Mouse (Mus musculus) granulocyte monocyte progenitor cell, adult 5-6 weeks (primary cell): ENCODE data around the gene Otos. TPM values are rescaled to one million over a fixed set of nuclear protein-coding genes. Genes with fewer than 3 reads are reported as not detected.

Source experiments
- ATAC-seq: replicated peaks from 2 replicates; pipeline ENCODE4 v1.8.0; 2016; ENCODE audit warnings: mild to moderate bottlenecking, moderate TSS enrichment, inconsistent platforms; ENCODE audit not compliant: poor library complexity, severe bottlenecking
- total RNA-seq, 2 experiments: library from RNA; stranded (forward) in 1 of 2; stranded (reverse) in 1 of 2; fragments of 200-712, 200-1000 nt in 1 of 2; fragments of >200 nt in 1 of 2; fragmentation: Nextera tagmentation in 1 of 2; gene quantifications; 2 replicates each; pipeline ENCODE4 v1.2.3; 2014 to 2017

The Otos gene
- total RNA-seq (2014; fragmentation: Nextera tagmentation) (5.3 and 7.2 TPM in 2 replicates), total RNA-seq (2017) (2.5 TPM in 1 of 2 replicates, not detected in the other)

DNA sequence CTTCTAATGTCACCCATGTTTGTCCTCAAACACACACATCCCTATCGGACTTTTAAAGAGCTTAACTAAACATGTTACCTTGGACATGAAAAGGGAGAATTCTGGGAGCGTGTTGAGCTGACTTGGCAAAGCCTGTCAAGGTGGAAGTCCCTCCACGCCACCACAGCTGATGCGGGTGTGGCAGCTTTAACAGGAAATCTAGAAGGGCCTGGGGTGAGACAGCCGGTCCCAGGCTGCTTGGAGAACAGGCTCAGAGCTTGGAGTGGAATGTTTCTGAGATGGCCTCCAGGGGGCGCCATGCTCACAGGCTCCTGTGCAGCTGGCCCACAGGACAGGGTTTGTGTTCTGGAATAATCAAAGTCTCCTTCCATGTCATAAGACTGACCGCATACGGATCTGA is at the start of gene Otos:
Gene Otos (minus strand): TSS at position 169 of the 400 bp plus-strand sequence.
- peak; percentile 66 for ATAC-seq

DNA sequence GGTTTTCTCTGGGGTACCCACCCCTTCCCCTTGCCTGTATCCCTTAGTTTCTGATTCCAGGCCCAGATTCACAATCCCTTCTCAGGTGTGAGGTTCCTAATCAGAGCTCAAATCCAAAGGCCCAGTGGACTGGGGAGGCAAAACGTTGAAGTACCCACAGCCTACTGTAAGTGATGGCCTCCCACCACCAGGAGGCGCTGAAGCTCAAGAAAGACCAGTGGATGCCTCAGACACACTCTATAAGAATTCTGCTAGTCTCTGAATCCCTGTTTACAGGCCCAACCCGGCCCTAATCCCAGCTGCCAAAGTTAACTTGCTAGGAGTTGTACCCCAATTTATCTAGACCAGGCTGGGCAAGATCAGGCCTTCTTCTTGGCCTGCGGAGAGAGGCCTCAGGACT is 48.2 kb upstream of the Otos start:
- ATAC-seq, result peak; percentile 73

- peak; percentile 28; the same call in 1 of the 2 replicates for ATAC-seq
Observed at GRCm38 (mm10) chr1:92695751-92696150, 47.1 kb upstream of the Otos start.

GRCm38 (mm10) chr1:92691166-92691844 is 42.7 kb upstream of the Otos start:
- no peak for ATAC-seq

- ATAC-seq, result no peak
Observed at GRCm38 (mm10) chr1:92686994-92687393, 38.4 kb upstream of the Otos start.

DNA sequence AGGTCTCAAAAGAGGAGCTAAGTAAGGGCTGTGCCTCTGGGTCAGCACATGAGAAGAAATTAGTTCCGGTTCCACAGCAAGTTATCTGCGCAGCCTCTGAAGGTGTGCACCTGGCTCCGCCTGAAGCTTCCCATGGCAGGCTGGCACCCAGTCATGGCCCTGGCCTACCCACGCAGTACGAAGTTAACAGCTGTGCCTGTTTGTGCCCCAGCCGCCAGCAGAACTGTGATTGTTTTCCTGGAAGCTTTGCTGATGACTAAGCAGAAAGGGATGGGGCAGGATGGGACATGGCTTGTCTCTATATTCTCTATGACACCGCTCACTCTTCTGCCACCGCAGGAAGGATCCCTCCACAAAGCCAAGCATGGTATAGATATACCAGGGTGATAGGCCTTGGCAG is 34.5 kb upstream of the Otos start:
- no peak for ATAC-seq

- no peak for ATAC-seq
Observed at GRCm38 (mm10) chr1:92680668-92681603, 32.3 kb upstream of the Otos start.

GRCm38 (mm10) chr1:92678757-92679156 is 30.1 kb upstream of the Otos start:
- peak; percentile 19; the same call in 1 of the 2 replicates for ATAC-seq

DNA sequence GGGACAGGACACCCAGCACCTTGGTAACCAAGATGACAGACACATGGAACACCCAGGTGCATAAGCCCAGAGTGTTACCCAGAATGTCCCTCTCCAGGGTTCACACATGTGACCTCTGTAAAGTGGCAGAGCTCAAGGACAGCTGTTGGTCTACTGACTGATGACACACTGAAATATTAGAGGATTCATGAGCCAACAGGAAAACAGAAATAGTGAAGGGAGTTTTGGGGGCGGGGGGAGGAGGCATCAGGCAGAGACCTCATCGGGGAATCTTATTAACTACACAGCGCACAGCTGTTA is 28.0 kb upstream of the Otos start:
- peak; percentile 4; the same call in 1 of the 2 replicates for ATAC-seq

DNA sequence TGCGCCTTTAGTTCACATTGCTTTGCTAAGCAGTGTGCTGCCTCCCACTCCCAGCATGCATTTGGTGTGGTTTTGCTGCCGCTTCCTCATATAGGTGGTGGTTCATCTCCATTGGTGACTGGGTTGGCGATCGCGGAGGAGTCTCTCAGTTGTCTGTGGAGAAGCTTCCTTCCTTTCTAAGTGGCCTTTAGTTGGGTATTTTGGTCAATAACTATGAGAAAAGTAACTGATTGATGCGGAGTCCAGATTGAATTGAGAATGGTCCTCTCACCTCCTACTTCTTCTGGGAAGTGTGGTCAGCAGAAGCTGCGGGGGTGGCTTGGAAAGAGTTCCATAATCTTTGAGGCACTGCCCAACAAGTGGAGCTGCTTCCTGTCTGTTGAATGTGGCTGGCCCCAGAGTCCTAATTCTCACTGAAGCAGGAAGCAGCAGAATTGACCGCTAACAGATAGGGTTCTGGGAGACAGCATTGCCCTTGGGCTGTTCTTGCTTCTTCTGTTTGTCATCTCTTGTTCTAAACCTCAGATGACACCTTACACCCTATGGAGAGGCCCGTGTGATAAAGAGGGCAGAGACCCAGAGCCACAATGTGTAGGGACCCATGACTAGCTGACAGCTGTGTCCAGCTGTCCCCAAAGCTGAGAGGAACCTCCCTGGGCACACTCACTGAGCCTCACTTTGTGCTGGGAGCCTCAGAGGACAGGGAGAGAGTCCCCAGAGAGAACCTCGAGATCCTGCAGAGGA is 27.5 kb upstream of the Otos start:
- ATAC-seq, result peak; percentile 78

DNA sequence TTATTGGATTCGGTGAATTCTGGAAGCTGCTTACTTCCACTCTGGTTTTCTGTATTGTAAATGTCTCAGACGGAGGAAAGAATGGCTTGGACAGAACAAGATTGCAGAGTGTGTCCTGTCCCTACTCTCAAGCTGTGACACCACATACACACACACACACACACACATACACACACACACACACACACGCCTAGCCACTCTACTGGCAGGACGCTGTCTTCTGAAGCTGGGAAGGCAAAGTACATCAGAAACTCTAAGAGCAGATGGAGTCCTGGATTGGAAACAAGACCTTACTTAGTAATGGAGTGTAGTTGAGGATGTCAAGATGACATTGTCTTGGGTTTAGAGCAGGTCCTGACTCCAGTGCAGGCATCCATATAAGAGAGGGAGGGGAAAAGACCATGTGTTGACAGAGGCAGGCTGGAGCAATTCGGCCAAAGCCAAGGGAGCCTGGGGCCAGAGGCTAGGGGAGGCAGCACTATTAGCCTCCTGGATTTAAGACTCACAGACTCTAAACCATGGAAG is 24.7 kb upstream of the Otos start:
- no peak for ATAC-seq

DNA sequence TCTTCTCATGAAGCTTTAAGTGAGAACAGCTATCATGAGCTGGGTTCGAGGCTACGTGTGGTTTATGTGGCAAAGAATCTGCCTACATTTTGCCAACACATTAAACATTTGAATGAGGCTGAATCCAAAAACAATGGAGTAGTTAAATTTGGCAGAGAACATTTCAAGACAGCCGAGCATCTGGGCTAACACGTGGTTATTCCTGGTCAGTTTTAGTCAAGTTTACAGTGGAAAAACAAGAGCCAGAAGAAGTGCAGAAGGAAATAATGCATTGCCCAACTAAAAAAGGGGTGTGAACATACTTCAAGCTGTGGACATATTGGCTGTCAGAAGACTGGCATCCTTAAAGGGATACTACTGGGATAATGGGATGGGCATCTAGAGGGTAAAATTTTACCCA is 22.7 kb upstream of the Otos start:
- no peak for ATAC-seq

DNA sequence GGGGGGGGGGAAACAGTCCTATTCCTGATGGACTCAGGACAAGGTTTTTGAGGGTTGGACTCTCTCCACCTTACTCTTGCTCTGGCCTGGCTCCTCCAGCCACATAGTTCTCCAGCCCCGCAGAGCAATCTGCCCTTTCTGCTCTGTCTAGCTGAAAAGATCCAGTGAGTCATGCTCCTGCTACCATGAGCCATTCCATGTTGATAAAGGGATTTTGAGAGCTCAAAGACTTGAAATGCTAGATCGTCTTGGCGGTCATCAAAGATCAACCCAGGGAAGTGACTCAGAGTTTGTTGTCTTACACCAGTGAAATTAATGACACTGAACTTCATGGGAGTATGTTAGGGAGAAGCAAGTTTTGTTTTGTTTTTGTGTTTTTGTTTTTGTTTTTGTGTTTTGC is 20.8 kb upstream of the Otos start:
- ATAC-seq, result no peak

- no peak for ATAC-seq
Observed at GRCm38 (mm10) chr1:92667106-92667505, 18.5 kb upstream of the Otos start.

DNA sequence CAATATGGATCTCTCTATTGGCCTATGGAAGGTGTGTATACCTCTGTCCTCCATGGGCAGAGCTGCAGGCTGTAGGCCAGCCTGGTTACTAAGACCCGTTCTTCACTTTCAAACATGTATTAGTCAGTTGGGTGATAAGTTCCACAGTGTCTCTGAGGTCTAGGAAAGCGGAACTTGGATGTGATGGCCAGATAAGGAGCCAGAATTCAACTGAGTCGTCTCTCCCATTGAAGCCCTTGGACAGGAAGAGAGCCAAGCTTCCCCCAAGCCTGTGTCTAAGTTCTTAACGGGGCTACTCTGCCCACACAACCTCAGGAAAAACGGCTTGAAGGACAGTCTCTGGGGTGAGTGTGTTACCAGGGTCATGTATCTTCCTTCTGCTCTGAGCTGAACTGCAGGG is 10.8 kb upstream of the Otos start:
- peak; percentile 82 for ATAC-seq

DNA sequence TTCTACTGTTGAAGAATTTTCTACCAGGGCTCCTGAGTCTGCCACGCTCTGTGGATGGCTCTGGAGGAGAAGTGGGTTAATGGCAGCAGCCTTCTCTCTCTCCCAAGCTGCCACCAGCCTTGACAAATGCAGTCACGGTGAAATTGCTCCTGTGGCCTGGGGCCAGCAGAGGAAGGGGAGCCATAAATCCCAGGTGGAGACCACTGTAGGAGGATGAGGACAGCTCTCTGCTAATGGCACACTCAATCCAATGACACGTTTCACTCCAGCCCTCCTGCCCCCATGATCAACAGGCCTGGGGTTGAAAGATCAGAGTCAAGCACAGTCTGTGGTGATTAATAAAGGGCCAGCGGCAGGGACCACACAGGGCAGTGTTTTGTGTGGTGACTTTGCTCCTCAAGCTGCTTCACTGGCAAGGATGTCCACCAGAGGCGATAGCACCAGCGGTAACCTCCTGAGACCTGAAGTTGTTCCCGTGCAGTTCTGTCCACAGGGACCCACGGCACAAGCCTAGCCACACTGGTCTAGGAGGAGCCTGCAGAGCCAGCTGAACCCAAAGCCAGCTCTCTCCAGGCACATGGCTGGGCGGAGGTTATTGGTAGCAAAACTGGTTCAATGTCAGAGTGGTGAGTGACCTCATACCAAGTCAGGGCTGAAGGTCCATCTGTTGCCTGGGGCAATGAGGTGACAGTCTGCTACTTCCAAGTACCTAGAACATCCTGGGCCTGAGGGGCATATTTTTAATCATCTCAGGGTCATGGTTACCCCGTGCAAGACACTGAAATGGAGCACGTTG is 8.6 kb upstream of the Otos start:
- ATAC-seq, result no peak

DNA sequence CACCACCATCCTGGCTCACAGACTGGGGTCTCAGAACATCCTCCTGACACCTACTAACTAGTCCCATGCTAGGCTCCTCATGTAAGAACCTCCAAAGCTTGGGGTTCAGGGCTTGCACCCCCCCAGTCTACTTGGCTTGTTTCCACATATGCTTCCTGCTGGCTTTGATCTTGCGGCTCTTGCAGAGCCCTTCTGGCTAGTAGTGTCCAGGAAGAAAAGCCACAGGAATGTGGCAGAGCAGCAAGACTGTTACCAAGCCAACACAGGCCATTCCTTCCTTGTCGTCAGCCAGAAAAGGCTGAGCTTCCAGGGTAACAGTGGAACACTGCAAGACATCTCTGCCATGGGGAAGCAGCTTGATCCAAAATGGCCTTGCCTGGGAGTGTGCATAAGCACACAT is 6.0 kb upstream of the Otos start:
- ATAC-seq, result no peak

DNA sequence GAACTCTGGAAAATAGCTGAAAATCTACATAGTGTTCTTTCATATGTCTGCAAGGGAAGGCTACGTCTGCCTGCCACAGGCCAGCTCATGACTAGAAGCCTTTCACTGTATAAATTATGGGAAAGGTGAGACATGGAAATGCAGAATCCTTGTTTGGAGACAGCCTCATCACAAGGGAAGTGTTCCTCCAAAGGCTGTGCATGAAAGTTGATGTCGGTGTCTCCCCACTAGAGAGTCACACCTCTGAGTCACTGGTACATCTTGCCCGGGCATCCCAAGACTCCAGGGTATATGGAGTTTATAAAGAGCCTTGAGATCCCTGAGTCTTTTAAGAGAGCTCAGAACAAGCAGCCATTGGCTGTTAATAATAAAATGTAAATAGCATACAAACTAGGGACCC is 4.5 kb upstream of the Otos start:
- ATAC-seq, result no peak

- ATAC-seq, result no peak
Observed at GRCm38 (mm10) chr1:92651467-92651866, 2.8 kb upstream of the Otos start.

DNA sequence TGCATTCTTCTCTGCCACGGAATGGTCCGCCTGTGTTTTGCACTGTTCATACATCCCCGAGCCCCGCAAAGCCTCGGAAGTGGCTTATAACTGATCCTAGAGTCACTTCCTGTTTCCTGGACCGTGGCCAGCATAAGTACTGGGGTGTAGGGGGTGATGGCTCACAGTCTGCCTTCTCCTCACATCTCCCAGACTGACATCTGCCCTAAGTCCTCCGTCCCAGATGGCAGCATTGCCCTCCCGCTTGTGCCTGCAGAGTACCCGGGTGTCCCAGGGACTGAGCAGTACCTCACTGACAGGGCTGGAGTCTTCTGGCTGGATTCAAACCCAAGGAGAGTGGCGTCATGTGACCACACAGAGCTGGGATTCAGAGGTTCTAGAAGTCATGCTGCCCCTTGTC is 444 bp downstream of the Otos start:
- peak; percentile 48 for ATAC-seq
